In the genomic region with DNA sequence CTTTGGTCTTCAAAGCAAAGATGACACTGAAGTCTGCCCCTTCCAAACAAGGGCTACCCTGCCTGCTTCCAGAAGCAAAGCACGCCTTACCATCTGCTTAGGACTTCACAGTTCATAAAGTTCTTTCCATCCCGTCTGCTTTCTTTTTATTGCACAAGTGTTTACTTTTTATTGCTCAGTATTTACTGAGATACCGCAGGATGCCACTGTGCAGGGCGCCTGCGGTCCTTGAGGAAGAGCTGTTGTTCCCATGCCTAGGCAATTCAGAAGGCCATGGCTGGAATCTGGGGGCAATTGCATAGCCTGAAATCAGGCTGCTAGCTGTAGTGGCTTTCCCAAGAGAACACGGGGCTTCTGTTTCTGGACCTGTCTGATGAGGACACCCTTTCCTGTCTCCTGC, we compare ENCODE assay signal across 23 mouse cellular contexts.
"Had no signal": no experiment of that assay in that cellular context is flagged by ENCODE, and none has a peak within 500 bp of the region (broad histone marks: within the 10 kb centered on the region; RNA-seq: fewer than 3 reads in every experiment).

No protein-coding gene starts in this region.

- H3K9me3 ChIP-seq: limb, embryonic 10.5 days; limb, embryonic 13.5 days; liver, embryonic 12.5 days; lung, embryonic 15.5 days; midbrain, embryonic 12.5 days; midbrain, embryonic 15.5 days; neural tube, embryonic 12.5 days; neural tube, embryonic 15.5 days had no signal

- H3K27me3 ChIP-seq: liver, embryonic 12.5 days; lung, embryonic 15.5 days; midbrain, embryonic 12.5 days; midbrain, embryonic 15.5 days; neural tube, embryonic 12.5 days; neural tube, embryonic 15.5 days had no signal

- H3K36me3 ChIP-seq: limb, embryonic 10.5 days; limb, embryonic 13.5 days; lung, embryonic 15.5 days; midbrain, embryonic 12.5 days; midbrain, embryonic 15.5 days; neural tube, embryonic 12.5 days; neural tube, embryonic 15.5 days had no signal

- DNase-seq: kidney, adult 18-20 months; kidney, adult 9 months; kidney, postnatal 14 days; kidney, postnatal 4 days; layer of hippocampus, adult 9-11 months; liver; retina, postnatal 1 day; right cerebral cortex, postnatal 25 days; spleen, adult 18-20 months; thymus, adult 2 months; thymus, postnatal 25 days had no signal

- H3K4me1 ChIP-seq: lung, embryonic 15.5 days; midbrain, embryonic 15.5 days; neural tube, embryonic 12.5 days; neural tube, embryonic 15.5 days had no signal

- ATAC-seq: intestine, embryonic 16.5 days; liver, embryonic 12.5 days; midbrain, embryonic 15.5 days had no signal

- H3K27ac ChIP-seq: layer of hippocampus, adult 2 months; limb, embryonic 10.5 days; limb, embryonic 13.5 days; liver, embryonic 12.5 days; lung, embryonic 15.5 days; macrophage; midbrain, embryonic 12.5 days; midbrain, embryonic 15.5 days; neural tube, embryonic 12.5 days; neural tube, embryonic 15.5 days; stomach, postnatal 0 days had no signal

- H3K9ac ChIP-seq: limb, embryonic 13.5 days; liver, embryonic 12.5 days; lung, embryonic 15.5 days; midbrain, embryonic 12.5 days; midbrain, embryonic 15.5 days; neural tube, embryonic 12.5 days; neural tube, embryonic 15.5 days had no signal

- H3K4me3 ChIP-seq: layer of hippocampus, adult 2 months; limb, embryonic 10.5 days; limb, embryonic 13.5 days; liver, embryonic 12.5 days; lung, embryonic 15.5 days; midbrain, embryonic 12.5 days; midbrain, embryonic 15.5 days; neural tube, embryonic 12.5 days; neural tube, embryonic 15.5 days had no signal

- H3K4me2 ChIP-seq: limb, embryonic 13.5 days; liver, embryonic 12.5 days; lung, embryonic 15.5 days; midbrain, embryonic 12.5 days; midbrain, embryonic 15.5 days; neural tube, embryonic 12.5 days; neural tube, embryonic 15.5 days had no signal
